Comparison of ENCODE assay signal across 8 mouse cellular contexts in genomic region chr19:46056388-46056946, GRCm38 (mm10). TPM values are rescaled to one million over a fixed set of nuclear protein-coding genes. Genes with fewer than 3 reads are reported as not detected.
DNase-seq lines count a peak whose midpoint lies in the region; ATAC-seq lines count a peak whose summit lies in the region.

No protein-coding gene starts in this region.

- peak; percentile 95 for DNase-seq in CD4-positive, CD25-positive, alpha-beta regulatory T cell, adult 2 months (ENCODE audit: low read depth, low spot score)
- DNase-seq in fat pad, adult 2 months (ENCODE audit: extremely low read depth, low read depth, low spot score): peak; percentile 83
- peak; percentile 94 for DNase-seq in kidney, postnatal 10 days
- peak; percentile 87 to 90 for DNase-seq in natural killer cell, adult 2 months (ENCODE audit: low spot score in 2 of 2)

- ATAC-seq in heart, embryonic 13.5 days (ENCODE audit: extremely low read depth, insufficient number of reproducible peaks, low FRiP score, low TSS enrichment): peak; percentile 85
- ATAC-seq in liver, embryonic 12.5 days: peak; percentile 93
- ATAC-seq in stomach, embryonic 15.5 days (ENCODE audit: insufficient read depth, low FRiP score, low read depth): peak; percentile 94

- peaks cover 5% of the 10 kb centered on the region; the same call in 1 of the 2 replicates for H3K4me1 ChIP-seq in brown adipose tissue, adult 24 weeks (ENCODE audit: control insufficient read depth, insufficient read depth, insufficient read length, low read length)
- peaks cover 34% of the 10 kb centered on the region for H3K4me1 ChIP-seq in heart, embryonic 13.5 days
- peaks cover 56% of the 10 kb centered on the region for H3K4me1 ChIP-seq in liver, embryonic 12.5 days
- H3K4me1 ChIP-seq in stomach, embryonic 15.5 days: peaks cover 15% of the 10 kb centered on the region; the same call in 1 of the 2 replicates

- H3K9me3 ChIP-seq in heart, embryonic 13.5 days: no peaks in the 10 kb centered on the region
- no peaks in the 10 kb centered on the region for H3K9me3 ChIP-seq in liver, embryonic 12.5 days (replicated peaks)
- no peaks in the 10 kb centered on the region for H3K9me3 ChIP-seq in stomach, embryonic 15.5 days

- peak overlapping the region; percentile 86 for H3K27ac ChIP-seq in brown adipose tissue, adult 24 weeks (replicated peaks; ENCODE audit: low read depth, low read length)
- peak overlapping the region; percentile 97 for H3K27ac ChIP-seq in heart, embryonic 13.5 days (replicated peaks)
- peak overlapping the region; percentile 93 for H3K27ac ChIP-seq in liver, embryonic 12.5 days
- peak overlapping the region; percentile 98 for H3K27ac ChIP-seq in stomach, embryonic 15.5 days

- under 1% methylated on average over 52 of the region's 52 CpGs for WGBS in heart, embryonic 13.5 days
- WGBS in liver, embryonic 12.5 days (ENCODE audit: insufficient replicate concordance): under 1% methylated on average over 51 of the region's 52 CpGs
- WGBS in stomach, embryonic 15.5 days: under 1% methylated on average over 52 of the region's 52 CpGs

- H3K9ac ChIP-seq in heart, embryonic 13.5 days: peak overlapping the region; percentile 92
- peak overlapping the region; percentile 92 for H3K9ac ChIP-seq in liver, embryonic 12.5 days
- H3K9ac ChIP-seq in stomach, embryonic 15.5 days: peak overlapping the region; percentile 89

- H3K27me3 ChIP-seq in heart, embryonic 13.5 days (replicated peaks): no peaks in the 10 kb centered on the region
- H3K27me3 ChIP-seq in liver, embryonic 12.5 days (replicated peaks): no peaks in the 10 kb centered on the region
- H3K27me3 ChIP-seq in stomach, embryonic 15.5 days (replicated peaks): no peaks in the 10 kb centered on the region

- peak overlapping the region; percentile 87 for H3K4me3 ChIP-seq in brown adipose tissue, adult 24 weeks (ENCODE audit: insufficient read depth, low read depth, low read length)
- H3K4me3 ChIP-seq in heart, embryonic 13.5 days: peak overlapping the region; percentile 90
- H3K4me3 ChIP-seq in liver, embryonic 12.5 days: peak overlapping the region; percentile 96
- H3K4me3 ChIP-seq in stomach, embryonic 15.5 days (replicated peaks): peak overlapping the region; percentile 99

- H3K36me3 ChIP-seq in heart, embryonic 13.5 days: peaks cover 4% of the 10 kb centered on the region
- H3K36me3 ChIP-seq in liver, embryonic 12.5 days: peaks cover 17% of the 10 kb centered on the region
- no peaks in the 10 kb centered on the region; the same call in 1 of the 2 replicates for H3K36me3 ChIP-seq in stomach, embryonic 15.5 days

- peak overlapping the region; percentile 91 for H3K4me2 ChIP-seq in heart, embryonic 13.5 days
- peak overlapping the region; percentile 98 for H3K4me2 ChIP-seq in liver, embryonic 12.5 days
- H3K4me2 ChIP-seq in stomach, embryonic 15.5 days: peak overlapping the region; percentile 72

RNA-seq across cellular contexts. Expression of gene Ldb1, which starts 11.5 kb away (rescaled TPM):
- polyA plus RNA-seq in brown adipose tissue, adult 24 weeks (2012; ENCODE audit: insufficient read depth, insufficient read length, missing spikeins): 23.9 and 26.5 TPM in 2 replicates
- polyA plus RNA-seq in heart, embryonic 13.5 days (2015; fragmentation: Nextera tagmentation; extraction: Ambion mirVana): 64.7 and 69.7 TPM in 2 replicates
- 53.2 and 53.4 TPM in 2 replicates for polyA plus RNA-seq in liver, embryonic 12.5 days (2016; fragmentation: Nextera tagmentation; extraction: Ambion mirVana)
- 73.9 and 74.1 TPM in 2 replicates for polyA plus RNA-seq in stomach, embryonic 15.5 days (2015; fragmentation: Nextera tagmentation; extraction: Ambion mirVana)

RNA-seq across cellular contexts. Expression of gene Pprc1, which starts 11.8 kb away (rescaled TPM):
- 3.9 and 6.6 TPM in 2 replicates for polyA plus RNA-seq in brown adipose tissue, adult 24 weeks (2012; ENCODE audit: insufficient read depth, insufficient read length, missing spikeins)
- polyA plus RNA-seq in heart, embryonic 13.5 days (2015; fragmentation: Nextera tagmentation; extraction: Ambion mirVana): 19.9 and 21.4 TPM in 2 replicates
- polyA plus RNA-seq in liver, embryonic 12.5 days (2016; fragmentation: Nextera tagmentation; extraction: Ambion mirVana): 34.8 and 36.0 TPM in 2 replicates
- polyA plus RNA-seq in stomach, embryonic 15.5 days (2015; fragmentation: Nextera tagmentation; extraction: Ambion mirVana): 32.7 and 37.5 TPM in 2 replicates

RNA-seq across cellular contexts. Expression of gene Nolc1, which starts 19.2 kb away (rescaled TPM):
- polyA plus RNA-seq in brown adipose tissue, adult 24 weeks (2012; ENCODE audit: insufficient read depth, insufficient read length, missing spikeins): 21.2 and 26.8 TPM in 2 replicates
- 48.4 and 48.9 TPM in 2 replicates for polyA plus RNA-seq in heart, embryonic 13.5 days (2015; fragmentation: Nextera tagmentation; extraction: Ambion mirVana)
- 136 and 147 TPM in 2 replicates for polyA plus RNA-seq in liver, embryonic 12.5 days (2016; fragmentation: Nextera tagmentation; extraction: Ambion mirVana)
- 79.3 and 89.8 TPM in 2 replicates for polyA plus RNA-seq in stomach, embryonic 15.5 days (2015; fragmentation: Nextera tagmentation; extraction: Ambion mirVana)

RNA-seq across cellular contexts. Expression of gene Hps6, which starts 53.2 kb away (rescaled TPM):
- 1.8 and 2.1 TPM in 2 replicates for polyA plus RNA-seq in brown adipose tissue, adult 24 weeks (2012; ENCODE audit: insufficient read depth, insufficient read length, missing spikeins)
- polyA plus RNA-seq in heart, embryonic 13.5 days (2015; fragmentation: Nextera tagmentation; extraction: Ambion mirVana): 5.9 and 6.3 TPM in 2 replicates
- 3.5 and 3.9 TPM in 2 replicates for polyA plus RNA-seq in liver, embryonic 12.5 days (2016; fragmentation: Nextera tagmentation; extraction: Ambion mirVana)
- polyA plus RNA-seq in stomach, embryonic 15.5 days (2015; fragmentation: Nextera tagmentation; extraction: Ambion mirVana): 8.1 TPM in 2 replicates

RNA-seq across cellular contexts. Expression of gene Armh3, which starts 58.2 kb away (rescaled TPM):
- 6.6 and 8.3 TPM in 2 replicates for polyA plus RNA-seq in brown adipose tissue, adult 24 weeks (2012; ENCODE audit: insufficient read depth, insufficient read length, missing spikeins)
- 12.7 and 13.0 TPM in 2 replicates for polyA plus RNA-seq in heart, embryonic 13.5 days (2015; fragmentation: Nextera tagmentation; extraction: Ambion mirVana)
- 6.5 TPM in 2 replicates for polyA plus RNA-seq in liver, embryonic 12.5 days (2016; fragmentation: Nextera tagmentation; extraction: Ambion mirVana)
- 13.1 and 17.3 TPM in 2 replicates for polyA plus RNA-seq in stomach, embryonic 15.5 days (2015; fragmentation: Nextera tagmentation; extraction: Ambion mirVana)

Comparison
In these comparisons a context has a peak if more than half of its experiments do, and no peak if none do; other contexts are left out.
1. Peak in every context shown above with its lines: DNase-seq, ATAC-seq, H3K4me3 ChIP-seq and H3K27ac ChIP-seq.